Mouse (Mus musculus): ENCODE results near the gene Ppil1. TPM values are rescaled to one million over a fixed set of nuclear protein-coding genes. Genes with fewer than 3 reads are reported as not detected.

The Ppil1 gene
- polyA plus RNA-seq, 1 experiment from 2014 or later = 112 TPM

DNA sequence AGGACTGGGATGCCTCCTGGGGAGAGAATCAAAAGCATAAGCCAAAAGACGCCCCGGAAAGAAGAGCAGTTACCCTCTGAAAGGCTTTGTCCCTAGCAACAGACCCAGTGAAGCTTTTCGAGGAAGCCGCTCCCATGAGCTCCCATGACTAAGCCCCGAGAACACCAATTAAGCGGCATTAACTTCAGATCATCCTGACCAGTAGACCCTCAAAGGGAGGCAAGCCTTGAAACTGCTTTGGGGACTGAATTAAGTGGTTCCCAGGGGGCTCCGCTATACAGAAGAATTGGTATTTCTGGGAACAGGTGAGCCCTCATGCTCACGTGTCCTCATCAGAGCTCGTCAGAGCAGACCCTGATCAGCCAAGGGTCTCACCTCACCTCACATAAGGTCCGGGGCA, 49.3 kb downstream of the Ppil1 start:
- 3% methylated on average over 10 of the region's 10 CpGs for WGBS
- Histone ChIP-seq H3K27ac (replicated peaks; ENCODE audit: low read depth, low read length) (peak overlapping the region; percentile 84), H3K4me2 (ENCODE audit: low read length) (peak overlapping the region; percentile 29), H3K9me3 (ENCODE audit: control insufficient read depth, low read length) (no peaks in the 10 kb centered on the region), H3K27me3 (ENCODE audit: control insufficient read depth, insufficient read depth, low read length) (no peaks in the 10 kb centered on the region), H3K4me3 (replicated peaks; ENCODE audit: low read depth, low read length) (no peak overlapping the region), H3K4me1 (ENCODE audit: control insufficient read depth, insufficient read depth, low read length) (peaks cover 35% of the 10 kb centered on the region), H3K36me3 (ENCODE audit: control insufficient read depth, insufficient read depth, low read length) (no peaks in the 10 kb centered on the region), H3K9ac (replicated peaks; ENCODE audit: low read length) (0 out of 2 replicates have a peak overlapping the region, but pooled peaks have one; percentile 7)
- ATAC-seq (ENCODE audit: low FRiP score, low TSS enrichment) (peak; percentile 26; the same call in 1 of the 2 replicates), DNase-seq (peak; percentile 75)

- H3K9ac ChIP-seq (replicated peaks; ENCODE audit: low read length) = peak overlapping the region; percentile 7; the same call in 1 of the 2 replicates
- ATAC-seq (ENCODE audit: low FRiP score, low TSS enrichment) (0 out of 2 replicates have a peak, but pooled peaks have one; percentile 32), DNase-seq (no peak)
- no peaks in the 10 kb centered on the region for H3K36me3 ChIP-seq (ENCODE audit: control insufficient read depth, insufficient read depth, low read length)
- H3K27me3 ChIP-seq (ENCODE audit: control insufficient read depth, insufficient read depth, low read length) = no peaks in the 10 kb centered on the region
- WGBS = 22% methylated on average over 4 of the region's 4 CpGs
- peaks cover 35% of the 10 kb centered on the region for H3K4me1 ChIP-seq (ENCODE audit: control insufficient read depth, insufficient read depth, low read length)
- no peaks in the 10 kb centered on the region for H3K9me3 ChIP-seq (ENCODE audit: control insufficient read depth, low read length)
- H3K4me2 ChIP-seq (ENCODE audit: low read length) = peak overlapping the region; percentile 29
- H3K4me3 ChIP-seq (replicated peaks; ENCODE audit: low read depth, low read length) = no peak overlapping the region
- H3K27ac ChIP-seq (replicated peaks; ENCODE audit: low read depth, low read length) = peak overlapping the region; percentile 84
Measured at GRCm38 (mm10) chr17:29214193-29214456, 49.9 kb downstream of the Ppil1 start.

GRCm38 (mm10) chr17:29213381-29214192, 50.4 kb downstream of the Ppil1 start:
- peak overlapping the region; percentile 29 for H3K4me2 ChIP-seq (ENCODE audit: low read length)
- DNase-seq (peak; percentile 91), ATAC-seq (ENCODE audit: low FRiP score, low TSS enrichment) (peak; percentile 71)
- H3K9me3 ChIP-seq (ENCODE audit: control insufficient read depth, low read length) = no peaks in the 10 kb centered on the region
- WGBS = 2% methylated on average over 12 of the region's 12 CpGs
- no peaks in the 10 kb centered on the region for H3K36me3 ChIP-seq (ENCODE audit: control insufficient read depth, insufficient read depth, low read length)
- H3K4me1 ChIP-seq (ENCODE audit: control insufficient read depth, insufficient read depth, low read length) = peaks cover 35% of the 10 kb centered on the region
- peak overlapping the region; percentile 24; the same call in 1 of the 2 replicates for H3K9ac ChIP-seq (replicated peaks; ENCODE audit: low read length)
- H3K4me3 ChIP-seq (replicated peaks; ENCODE audit: low read depth, low read length) = no peak overlapping the region
- peak overlapping the region; percentile 84 for H3K27ac ChIP-seq (replicated peaks; ENCODE audit: low read depth, low read length)
- no peaks in the 10 kb centered on the region for H3K27me3 ChIP-seq (ENCODE audit: control insufficient read depth, insufficient read depth, low read length)

GRCm38 (mm10) chr17:29211836-29212235, 52.1 kb downstream of the Ppil1 start:
- DNase-seq (no peak), ATAC-seq (ENCODE audit: low FRiP score, low TSS enrichment) (no peak)
- Histone ChIP-seq H3K4me2 (ENCODE audit: low read length) (no peak overlapping the region), H3K4me3 (replicated peaks; ENCODE audit: low read depth, low read length) (no peak overlapping the region), H3K27me3 (ENCODE audit: control insufficient read depth, insufficient read depth, low read length) (no peaks in the 10 kb centered on the region), H3K9me3 (ENCODE audit: control insufficient read depth, low read length) (no peaks in the 10 kb centered on the region), H3K36me3 (ENCODE audit: control insufficient read depth, insufficient read depth, low read length) (no peaks in the 10 kb centered on the region), H3K27ac (replicated peaks; ENCODE audit: low read depth, low read length) (0 out of 2 replicates have a peak overlapping the region, but pooled peaks have one; percentile 13), H3K4me1 (ENCODE audit: control insufficient read depth, insufficient read depth, low read length) (peaks cover 35% of the 10 kb centered on the region), H3K9ac (replicated peaks; ENCODE audit: low read length) (no peak overlapping the region)
- 54% methylated on average over 7 of the region's 7 CpGs for WGBS

DNA sequence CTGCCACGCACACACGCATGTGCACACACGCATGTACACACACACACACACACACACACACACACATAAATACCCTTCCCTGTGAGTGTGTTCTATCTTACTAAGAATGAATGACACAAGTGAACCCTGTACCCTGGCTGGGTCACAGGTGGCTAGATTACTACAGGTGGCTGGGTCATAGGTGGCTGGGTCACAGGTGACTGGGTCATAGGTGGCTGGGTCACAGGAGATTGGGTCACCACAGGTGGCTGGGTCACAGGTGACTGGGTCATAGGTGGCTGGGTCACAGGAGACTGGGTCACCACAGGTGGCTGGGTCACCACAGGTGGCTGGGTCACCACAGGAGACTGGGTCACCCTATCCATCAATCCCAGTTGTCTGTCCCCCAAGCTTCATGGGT, 53.9 kb downstream of the Ppil1 start:
- ATAC-seq (ENCODE audit: low FRiP score, low TSS enrichment) = no peak
- H3K4me3 ChIP-seq (replicated peaks; ENCODE audit: low read depth, low read length) = no peak overlapping the region
- 100% methylated on average over 3 of the region's 3 CpGs for WGBS

GRCm38 (mm10) chr17:29206052-29206451, 57.9 kb downstream of the Ppil1 start:
- Histone ChIP-seq H3K27ac (replicated peaks; ENCODE audit: low read depth, low read length) (no peak overlapping the region), H3K9me3 (ENCODE audit: control insufficient read depth, low read length) (no peaks in the 10 kb centered on the region), H3K9ac (replicated peaks; ENCODE audit: low read length) (no peak overlapping the region), H3K4me3 (replicated peaks; ENCODE audit: low read depth, low read length) (no peak overlapping the region), H3K27me3 (ENCODE audit: control insufficient read depth, insufficient read depth, low read length) (no peaks in the 10 kb centered on the region), H3K4me1 (ENCODE audit: control insufficient read depth, insufficient read depth, low read length) (no peaks in the 10 kb centered on the region), H3K36me3 (ENCODE audit: control insufficient read depth, insufficient read depth, low read length) (no peaks in the 10 kb centered on the region), H3K4me2 (ENCODE audit: low read length) (no peak overlapping the region)
- ATAC-seq (ENCODE audit: low FRiP score, low TSS enrichment) (no peak), DNase-seq (no peak)
- 85% methylated on average over 7 of the region's 7 CpGs for WGBS

More for the DNA sequence above, 53.9 kb downstream of the Ppil1 start:
- Histone ChIP-seq H3K27me3 (ENCODE audit: control insufficient read depth, insufficient read depth, low read length) (no peaks in the 10 kb centered on the region), H3K27ac (replicated peaks; ENCODE audit: low read depth, low read length) (no peak overlapping the region), H3K9ac (replicated peaks; ENCODE audit: low read length) (no peak overlapping the region), H3K4me1 (ENCODE audit: control insufficient read depth, insufficient read depth, low read length) (peaks cover 24% of the 10 kb centered on the region), H3K9me3 (ENCODE audit: control insufficient read depth, low read length) (no peaks in the 10 kb centered on the region), H3K4me2 (ENCODE audit: low read length) (no peak overlapping the region), H3K36me3 (ENCODE audit: control insufficient read depth, insufficient read depth, low read length) (no peaks in the 10 kb centered on the region)
- DNase-seq = no peak

GRCm38 (mm10) chr17:29202604-29203003, 61.4 kb downstream of the Ppil1 start:
- Histone ChIP-seq H3K27ac (replicated peaks; ENCODE audit: low read depth, low read length) (no peak overlapping the region), H3K4me2 (ENCODE audit: low read length) (no peak overlapping the region), H3K36me3 (ENCODE audit: control insufficient read depth, insufficient read depth, low read length) (no peaks in the 10 kb centered on the region), H3K9me3 (ENCODE audit: control insufficient read depth, low read length) (no peaks in the 10 kb centered on the region), H3K4me1 (ENCODE audit: control insufficient read depth, insufficient read depth, low read length) (peaks cover 12% of the 10 kb centered on the region), H3K4me3 (replicated peaks; ENCODE audit: low read depth, low read length) (no peak overlapping the region), H3K9ac (replicated peaks; ENCODE audit: low read length) (no peak overlapping the region), H3K27me3 (ENCODE audit: control insufficient read depth, insufficient read depth, low read length) (no peaks in the 10 kb centered on the region)
- no peak for ATAC-seq (ENCODE audit: low FRiP score, low TSS enrichment)
- WGBS = 87% methylated on average over 6 of the region's 6 CpGs
- DNase-seq = no peak
